Mouse (Mus musculus) left cerebral cortex, postnatal 4 days (tissue): Measurements from ENCODE around the gene Trim71. TPM values are rescaled to one million over a fixed set of nuclear protein-coding genes. Genes with fewer than 3 reads are reported as not detected.

Experiments
- DNase-seq: peaks from one replicate; pipeline ENCODE4 v3.0.0-alpha.2; 2022
- intact Hi-C: fragments of 180-260 bp; cut with DNase I; formaldehyde crosslinking; loops from one replicate; pipeline ENCODE4 v1.15.1; 2025
- total RNA-seq, 2 experiments: library from RNA; stranded (reverse); gene quantifications; 2 replicates each; pipeline ENCODE4 v1.2.3; 2021

Trim71 gene
- total RNA-seq, 2 experiments from 2014 or later: 0.06 to 0.14 TPM

DNA sequence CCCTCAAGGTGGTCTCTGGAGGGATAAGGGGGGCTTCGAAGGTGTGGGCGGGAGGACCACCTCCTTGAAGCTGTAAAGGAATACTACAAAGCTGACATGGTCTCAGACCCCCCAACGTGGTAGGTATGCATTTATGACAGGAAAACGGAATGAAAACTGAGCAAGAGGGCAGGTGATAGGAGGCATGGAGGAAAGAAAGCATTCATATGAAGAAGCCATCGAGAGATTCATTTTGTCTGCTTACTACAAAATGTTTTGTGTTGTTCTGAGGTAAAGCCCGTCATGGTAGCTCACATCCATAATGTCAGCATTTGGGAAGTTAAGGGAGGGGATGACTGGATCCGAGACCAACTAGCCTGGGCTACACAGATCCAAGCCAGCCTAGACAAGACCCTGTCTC lies 4.0 kb downstream of the Trim71 start:
- no peak for DNase-seq

GRCm38 (mm10) chr9:114557086-114557485 lies 7.1 kb downstream of the Trim71 start:
- no peak for DNase-seq
- intact Hi-C loops: no loop called here

More for the DNA sequence above, 4.0 kb downstream of the Trim71 start:
- intact Hi-C loops: no loop called here

DNA sequence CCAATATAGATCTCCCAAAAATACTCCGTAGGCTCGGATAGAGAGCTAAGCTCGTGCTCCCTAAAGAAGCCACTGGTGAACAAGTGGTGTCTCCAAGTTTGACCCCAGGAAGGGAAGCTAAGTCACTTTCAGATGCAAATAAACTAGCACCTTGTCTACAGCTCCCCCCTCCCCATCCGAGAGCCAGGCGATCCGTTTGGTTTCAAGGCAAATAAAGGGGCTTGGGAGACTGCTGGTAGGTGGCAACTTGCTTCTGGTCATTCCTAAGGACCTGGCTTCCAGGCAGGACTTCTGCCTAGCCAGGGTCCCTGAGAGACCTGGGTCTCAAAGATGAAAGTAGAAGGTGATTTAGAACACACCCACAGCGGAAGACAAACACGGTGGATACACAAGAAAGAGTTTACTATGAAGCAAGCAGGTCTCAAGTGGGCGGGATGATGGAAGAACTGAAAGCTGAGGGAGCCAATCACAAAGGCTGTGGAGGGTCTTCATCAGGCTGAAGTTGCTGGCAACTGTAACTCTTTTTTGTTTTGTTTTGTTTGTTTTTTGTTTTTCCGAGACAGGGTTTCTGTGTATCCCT lies 7.8 kb downstream of the Trim71 start:
- intact Hi-C loops: no loop called here

DNA sequence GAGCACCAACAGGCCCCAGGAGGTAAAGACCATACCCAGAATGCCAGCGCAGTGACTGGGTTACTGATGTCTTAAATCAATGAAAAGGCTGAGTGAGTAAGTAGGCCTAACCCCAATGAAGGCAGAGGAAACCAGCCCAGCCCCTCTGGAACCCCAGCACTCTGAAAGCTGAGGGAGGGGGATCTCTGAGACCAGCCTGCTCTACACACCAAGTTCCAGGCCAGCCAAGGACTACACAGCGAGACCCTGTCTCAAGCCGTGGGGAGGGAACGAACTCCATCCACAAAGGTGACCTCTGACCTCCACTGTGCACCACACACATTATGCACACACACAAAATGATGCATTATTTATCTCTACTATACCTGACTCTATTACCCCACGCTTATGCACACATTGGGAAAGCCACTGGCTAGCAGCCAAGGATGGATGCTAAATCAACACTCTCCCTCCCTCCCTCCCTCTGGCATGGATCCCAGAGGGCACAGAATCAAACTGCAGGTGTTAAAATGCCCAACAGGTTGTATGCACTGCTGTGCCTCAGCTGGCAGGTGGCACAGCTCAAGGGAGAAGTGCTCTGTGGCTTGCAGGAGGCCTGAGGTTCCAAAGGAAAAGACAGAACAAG lies 9.7 kb downstream of the Trim71 start:
- DNase-seq: peak; percentile 35
- intact Hi-C loops: no loop called here

More for the DNA sequence above, 7.8 kb downstream of the Trim71 start:
- no peak for DNase-seq

GRCm38 (mm10) chr9:114553828-114554227 lies 10.3 kb downstream of the Trim71 start:
- no peak for DNase-seq
- intact Hi-C loops: no loop called here

GRCm38 (mm10) chr9:114550033-114550432 lies 14.1 kb downstream of the Trim71 start:
- intact Hi-C loops: no loop called here

DNA sequence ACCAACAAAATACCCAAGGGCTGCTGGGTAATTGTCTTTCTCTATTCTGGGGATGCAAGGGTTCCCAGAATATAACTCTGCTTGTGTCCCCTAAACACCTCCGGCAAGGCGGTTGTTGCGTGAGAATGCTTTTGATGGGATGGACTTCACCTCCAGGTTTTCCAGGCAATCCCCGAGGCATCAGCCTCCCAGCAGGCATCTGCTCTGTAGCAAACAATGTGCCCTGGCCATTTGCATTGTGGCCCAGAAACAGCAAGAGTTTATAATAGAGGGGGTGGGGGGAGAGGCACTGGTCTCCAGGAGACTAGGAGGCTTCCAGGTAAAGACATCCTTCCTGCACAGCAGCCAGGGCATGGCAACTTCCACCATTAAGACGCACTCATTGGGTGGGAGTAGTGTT lies 15.1 kb downstream of the Trim71 start:
- intact Hi-C loops: no loop called here
- DNase-seq: no peak

More at GRCm38 (mm10) chr9:114550033-114550432, 14.1 kb downstream of the Trim71 start:
- no peak for DNase-seq

DNA sequence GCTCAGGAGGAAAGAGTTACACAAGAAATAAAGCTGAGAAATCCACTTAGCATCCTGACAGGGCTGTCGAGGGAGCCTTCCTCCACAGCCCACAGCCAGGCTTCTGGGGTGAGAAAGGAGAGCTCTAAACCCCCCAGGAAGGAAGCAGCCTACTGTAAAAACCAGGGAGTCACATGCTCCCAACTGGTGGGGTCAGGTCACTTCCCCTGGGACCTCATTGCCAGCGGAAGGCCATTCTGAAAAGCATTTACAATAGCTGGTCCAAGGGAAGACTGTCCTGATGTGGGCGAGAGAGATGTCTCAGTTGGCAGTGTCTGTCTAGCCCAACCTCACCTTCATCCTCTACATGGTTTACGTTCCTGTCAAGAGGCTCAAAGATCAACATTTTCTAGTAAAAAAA lies 15.7 kb downstream of the Trim71 start:
- no peak for DNase-seq
- intact Hi-C loops: no loop called here

GRCm38 (mm10) chr9:114547643-114548077 lies 16.5 kb downstream of the Trim71 start:
- no peak for DNase-seq
- intact Hi-C loops: no loop called here

- intact Hi-C loops: no loop called here
These were observed 17.4 kb downstream of the Trim71 start for GRCm38 (mm10) chr9:114546765-114547164.

GRCm38 (mm10) chr9:114544754-114545393 lies 19.3 kb downstream of the Trim71 start:
- intact Hi-C loops: no loop called here
- peak; percentile 41 for DNase-seq

More at GRCm38 (mm10) chr9:114546765-114547164, 17.4 kb downstream of the Trim71 start:
- no peak for DNase-seq

GRCm38 (mm10) chr9:114543882-114544753 lies 20.1 kb downstream of the Trim71 start:
- peak; percentile 13 for DNase-seq
- intact Hi-C loops: no loop called here

- intact Hi-C loops: no loop called here
- no peak for DNase-seq
These were observed 22.9 kb downstream of the Trim71 start for GRCm38 (mm10) chr9:114541279-114541741.

GRCm38 (mm10) chr9:114538996-114539563 lies 25.1 kb downstream of the Trim71 start:
- DNase-seq: no peak
- intact Hi-C loops: no loop called here

DNA sequence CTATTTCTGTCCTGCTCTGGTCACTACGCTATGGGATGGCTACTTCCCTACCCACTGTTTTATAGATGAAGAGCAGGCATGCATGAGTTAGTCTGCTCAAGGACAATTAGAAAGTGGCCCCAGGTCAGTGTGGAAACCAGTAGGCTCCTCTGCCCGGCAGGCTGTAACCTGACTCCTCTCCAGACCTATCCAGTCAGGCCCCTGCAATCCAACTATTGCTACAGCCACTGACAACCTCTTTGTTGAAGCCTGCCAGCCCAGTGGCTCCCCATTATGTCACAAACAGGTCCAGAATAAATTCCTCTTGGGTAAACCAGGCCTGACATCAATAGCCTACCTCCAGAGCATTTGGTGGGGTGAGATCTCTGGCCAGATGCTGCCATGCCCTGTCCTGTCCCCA lies 27.5 kb downstream of the Trim71 start:
- intact Hi-C loops: no loop called here
- DNase-seq: no peak

GRCm38 (mm10) chr9:114534747-114535517 lies 29.2 kb downstream of the Trim71 start:
- no peak for DNase-seq
- intact Hi-C loops: no loop called here

GRCm38 (mm10) chr9:114533848-114534247 lies 30.3 kb downstream of the Trim71 start:
- DNase-seq: no peak
- intact Hi-C loops: no loop called here

DNA sequence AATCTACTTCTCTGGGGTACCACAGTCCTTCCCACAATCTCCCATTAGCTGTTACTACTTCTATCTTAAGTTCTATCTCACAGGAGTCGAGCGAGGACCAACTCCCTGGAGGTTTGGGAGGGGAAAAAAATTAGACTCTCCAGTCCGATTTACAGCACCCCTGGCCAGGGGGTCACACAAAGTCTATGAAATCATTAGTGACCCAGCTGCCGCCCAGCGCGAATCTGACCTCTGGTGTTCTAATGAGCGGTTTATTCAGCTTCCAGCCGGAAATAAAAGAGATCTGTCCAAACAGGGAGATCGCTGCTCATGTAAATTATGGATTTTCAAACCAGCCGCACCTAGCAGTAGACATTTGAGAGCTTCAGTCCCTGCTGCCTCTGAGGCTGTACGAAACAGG lies 32.9 kb downstream of the Trim71 start:
- DNase-seq: no peak
- intact Hi-C loops: no loop called here

DNA sequence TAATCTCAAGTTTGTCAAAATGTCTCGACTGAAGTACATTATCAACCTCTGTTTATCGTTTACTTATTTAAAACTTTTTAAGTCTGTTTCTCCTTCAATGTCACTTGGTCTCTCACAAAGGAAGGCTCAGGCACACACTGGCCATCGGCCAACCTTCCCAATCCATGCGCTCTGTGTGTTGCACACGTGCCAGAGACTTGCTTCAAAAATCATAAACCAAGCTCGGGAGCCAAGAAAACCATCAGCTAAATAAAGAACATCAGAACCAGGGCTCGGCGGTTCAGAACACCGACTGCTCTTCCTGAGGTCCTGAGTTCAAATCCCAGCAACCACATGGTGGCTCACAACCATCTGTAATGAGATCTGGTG lies 35.5 kb downstream of the Trim71 start:
- intact Hi-C loops: no loop called here
- peak; percentile 38 for DNase-seq
